Mouse (Mus musculus): ENCODE data around the gene Nes. TPM values are rescaled to one million over a fixed set of nuclear protein-coding genes. Genes with fewer than 3 reads are reported as not detected.

The Nes gene
- total RNA-seq, 1 experiment from 2014 or later, result 1.6 TPM

DNA sequence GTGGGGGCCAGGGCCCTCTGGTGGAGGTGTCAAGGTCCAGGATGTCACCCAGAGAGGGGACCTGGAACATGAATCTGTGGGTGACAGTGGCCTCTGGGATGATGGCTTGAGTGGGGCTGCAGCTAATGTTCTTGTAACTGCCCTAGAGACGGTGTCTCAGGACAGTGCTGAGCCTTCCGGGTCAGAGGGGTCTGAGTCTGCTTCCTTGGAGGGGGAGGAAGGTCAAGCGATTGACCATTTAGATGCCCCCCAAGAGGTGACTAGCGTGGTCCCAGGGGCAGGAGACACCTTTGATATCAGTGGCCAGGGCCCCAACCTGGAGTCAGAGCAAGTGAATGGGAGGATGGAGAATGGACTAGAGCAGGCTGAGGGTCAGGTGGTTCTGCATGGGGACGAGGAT lies 8.6 kb downstream of the Nes start:
- ATAC-seq (replicated peaks; ENCODE audit: insufficient number of reproducible peaks, low FRiP score, low TSS enrichment, poor library complexity, severe bottlenecking), result no peak

DNA sequence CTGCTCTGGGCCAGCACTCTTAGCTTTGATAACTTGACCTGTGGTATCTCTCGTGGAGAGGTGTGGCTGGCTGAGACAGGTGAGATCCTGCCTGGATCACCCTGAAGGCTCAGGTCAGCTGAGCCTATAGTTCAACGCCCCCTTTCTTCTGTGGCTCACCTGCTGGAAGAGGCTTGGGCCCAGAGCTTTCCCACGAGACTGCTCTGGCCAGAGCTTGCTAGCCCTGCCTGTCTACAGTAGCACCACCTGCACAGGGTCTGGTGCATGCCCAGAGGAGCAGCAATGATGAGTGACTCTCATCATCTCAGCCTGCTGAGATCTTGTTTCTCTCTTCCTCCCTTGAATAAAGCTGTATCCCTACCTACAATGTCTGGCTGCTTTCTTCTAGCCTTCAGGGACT lies 9.2 kb downstream of the Nes start:
- ATAC-seq (replicated peaks; ENCODE audit: insufficient number of reproducible peaks, low FRiP score, low TSS enrichment, poor library complexity, severe bottlenecking), result no peak

DNA sequence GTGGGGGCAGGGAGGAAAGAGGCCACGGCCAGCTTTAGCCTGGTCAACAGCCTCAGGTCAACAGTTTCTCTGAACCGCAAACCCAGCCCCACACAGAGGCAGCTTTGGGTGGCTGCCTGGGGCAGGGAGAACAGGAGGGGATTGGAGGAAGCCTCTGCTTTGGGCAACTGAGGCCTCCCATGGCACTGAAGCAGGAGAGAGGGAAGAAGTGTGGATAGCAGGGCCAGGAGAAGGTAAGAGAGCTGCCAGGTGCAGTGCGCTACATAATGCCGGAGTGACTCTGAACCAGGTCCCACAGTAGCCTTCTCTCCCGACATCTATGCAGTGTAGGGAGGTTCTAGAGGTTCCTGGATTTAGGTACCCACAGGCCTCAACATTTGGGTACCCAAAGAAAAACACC lies 9.8 kb downstream of the Nes start:
- ATAC-seq (replicated peaks; ENCODE audit: insufficient number of reproducible peaks, low FRiP score, low TSS enrichment, poor library complexity, severe bottlenecking), result no peak

DNA sequence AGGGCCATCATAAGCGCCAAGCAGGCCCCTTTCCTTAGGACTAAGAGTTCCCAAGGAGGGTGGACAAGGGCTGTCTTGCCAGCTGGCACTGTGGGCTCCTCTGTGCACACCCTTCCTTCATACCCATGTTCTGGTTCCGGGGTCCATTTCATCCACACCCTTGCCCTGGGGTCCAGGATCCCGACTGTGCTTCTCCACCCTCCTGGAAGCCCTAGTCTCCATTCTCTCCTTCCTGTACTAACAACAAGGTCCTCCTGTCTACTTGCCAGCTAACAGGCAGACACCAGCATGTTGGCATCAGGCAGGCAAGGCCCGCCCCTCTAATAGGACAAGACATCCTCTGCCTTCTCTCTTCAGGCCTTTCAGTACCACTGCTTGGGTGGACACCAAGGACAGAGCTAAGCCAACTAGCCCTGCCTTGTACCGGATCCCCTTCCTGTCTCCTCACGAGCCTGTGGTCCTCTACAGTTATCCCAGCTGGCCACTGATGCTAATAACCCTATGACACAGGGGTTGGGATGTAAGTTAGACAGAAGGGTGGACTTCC lies 10.4 kb downstream of the Nes start:
- ATAC-seq (replicated peaks; ENCODE audit: insufficient number of reproducible peaks, low FRiP score, low TSS enrichment, poor library complexity, severe bottlenecking), result no peak

DNA sequence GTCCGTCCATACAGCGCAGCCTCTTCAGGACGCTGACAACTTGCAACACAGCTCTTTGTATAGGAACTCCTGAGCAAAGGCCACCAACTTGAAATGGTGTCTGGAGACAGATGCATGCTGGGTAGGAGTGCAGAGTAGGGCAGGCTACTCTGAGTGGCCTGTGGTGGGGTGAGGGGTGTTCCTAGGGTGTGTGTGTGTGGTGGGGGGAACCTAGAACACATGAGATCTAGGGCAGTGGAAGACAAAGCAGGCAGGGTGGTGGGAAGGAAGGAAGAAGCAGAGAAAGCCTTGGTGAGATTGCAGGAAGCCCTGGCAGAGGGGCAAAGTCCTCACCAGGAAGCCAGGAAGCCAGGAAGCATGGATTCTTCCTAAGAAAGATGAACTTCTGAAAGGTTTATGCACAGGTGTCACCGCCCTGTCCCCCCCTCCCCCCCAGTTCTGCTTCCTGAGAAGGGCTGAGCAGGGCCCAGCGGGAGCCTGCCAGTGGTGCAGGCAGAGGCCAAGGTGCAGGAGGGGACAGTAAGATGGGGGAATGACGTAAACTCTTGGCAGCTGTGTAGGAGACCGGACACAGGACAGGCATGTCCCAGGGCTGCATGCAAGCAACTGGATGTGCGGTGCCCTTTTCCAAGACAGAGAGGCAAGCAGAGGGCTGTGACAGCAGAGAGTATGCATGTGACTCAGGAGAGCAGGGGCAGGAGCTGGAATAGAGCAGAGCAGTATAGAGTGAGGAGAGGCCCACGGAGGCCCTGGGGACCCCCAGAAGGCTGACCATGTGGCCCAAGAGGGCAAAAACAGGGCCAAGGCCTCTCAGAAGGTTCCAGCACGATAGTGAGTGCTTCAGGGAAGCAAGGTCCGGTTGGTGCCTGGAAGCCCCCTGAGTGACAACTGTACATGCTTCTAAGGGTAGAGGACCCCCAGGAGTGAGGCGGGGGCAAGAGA lies 11.3 kb downstream of the Nes start:
- no peak for ATAC-seq (replicated peaks; ENCODE audit: insufficient number of reproducible peaks, low FRiP score, low TSS enrichment, poor library complexity, severe bottlenecking)

DNA sequence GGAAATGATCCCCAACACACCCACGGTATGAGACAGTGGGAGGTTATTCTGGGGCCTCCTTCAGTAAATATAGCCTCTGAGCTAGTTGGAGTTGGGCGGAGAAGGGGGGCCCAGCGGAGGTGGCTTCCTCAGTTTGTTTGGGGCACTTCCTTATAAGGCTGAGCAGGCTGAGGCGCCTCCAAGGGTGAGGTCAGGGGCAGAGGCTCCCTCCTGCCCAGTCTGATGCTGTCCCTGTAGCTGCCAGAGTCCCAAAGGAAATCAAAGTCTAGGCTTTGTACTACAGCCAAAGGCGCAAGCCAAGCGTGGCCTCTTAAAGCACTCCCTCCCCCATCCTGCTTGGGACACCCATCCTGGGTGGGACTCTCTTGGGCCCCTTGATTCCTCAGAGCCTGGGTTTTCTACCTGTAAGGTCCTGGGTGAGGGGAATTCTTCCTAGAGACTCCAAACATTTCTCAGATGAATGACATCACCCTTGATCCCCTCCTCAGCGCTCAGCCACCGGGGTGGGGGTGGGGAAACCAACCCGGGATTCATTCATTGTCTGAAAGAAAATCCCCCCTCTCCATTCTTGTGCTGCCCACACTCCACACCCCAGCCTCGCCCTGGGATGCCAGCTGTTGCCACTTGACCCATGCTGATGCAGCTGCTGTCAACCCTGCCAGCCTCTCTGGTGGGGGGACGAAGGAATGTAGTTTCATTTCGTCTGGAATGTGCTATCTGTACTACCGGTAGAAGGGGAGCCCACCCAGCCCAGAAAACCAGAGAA lies 12.1 kb downstream of the Nes start:
- ATAC-seq (replicated peaks; ENCODE audit: insufficient number of reproducible peaks, low FRiP score, low TSS enrichment, poor library complexity, severe bottlenecking), result peak; percentile 62

DNA sequence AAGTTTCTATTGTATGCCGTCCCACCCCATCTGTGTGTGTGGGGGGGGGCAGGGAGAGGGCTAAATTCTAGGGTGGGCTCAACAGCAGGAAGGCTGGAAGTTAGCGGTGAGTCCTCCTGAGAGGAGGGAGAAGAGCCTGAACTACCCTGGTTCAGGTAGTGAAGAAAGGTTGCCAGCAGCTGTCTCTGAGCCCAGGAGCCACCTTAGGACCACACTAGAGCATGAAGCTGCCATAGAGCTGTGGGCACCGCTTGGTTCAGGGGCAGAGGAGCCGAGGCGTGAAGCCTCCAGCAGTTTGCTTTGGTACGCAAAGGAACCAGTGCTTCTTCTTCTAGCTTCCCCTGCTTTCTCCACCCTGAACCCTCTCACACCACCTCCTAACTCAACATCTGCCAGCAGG lies 12.7 kb downstream of the Nes start:
- no peak for ATAC-seq (replicated peaks; ENCODE audit: insufficient number of reproducible peaks, low FRiP score, low TSS enrichment, poor library complexity, severe bottlenecking)

DNA sequence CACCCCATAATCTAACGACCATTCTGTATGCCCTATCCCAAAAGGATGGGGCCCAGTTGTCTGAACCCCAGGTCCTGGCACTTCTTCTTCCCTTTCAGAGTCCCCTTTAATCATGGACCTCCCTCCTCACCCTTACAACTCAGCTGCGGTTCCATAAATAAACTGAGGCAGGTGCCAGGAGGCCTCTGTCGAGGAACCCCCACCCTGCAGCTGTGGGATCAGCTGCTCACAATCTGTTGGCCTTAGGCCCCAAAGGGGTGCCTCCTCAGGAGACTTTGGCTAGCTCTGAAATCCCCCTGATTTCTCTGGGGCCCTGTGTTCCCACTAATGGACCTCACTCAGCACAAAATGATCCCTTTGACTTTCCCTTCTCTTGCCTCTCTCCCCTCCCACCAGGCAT lies 13.2 kb downstream of the Nes start:
- no peak for ATAC-seq (replicated peaks; ENCODE audit: insufficient number of reproducible peaks, low FRiP score, low TSS enrichment, poor library complexity, severe bottlenecking)

DNA sequence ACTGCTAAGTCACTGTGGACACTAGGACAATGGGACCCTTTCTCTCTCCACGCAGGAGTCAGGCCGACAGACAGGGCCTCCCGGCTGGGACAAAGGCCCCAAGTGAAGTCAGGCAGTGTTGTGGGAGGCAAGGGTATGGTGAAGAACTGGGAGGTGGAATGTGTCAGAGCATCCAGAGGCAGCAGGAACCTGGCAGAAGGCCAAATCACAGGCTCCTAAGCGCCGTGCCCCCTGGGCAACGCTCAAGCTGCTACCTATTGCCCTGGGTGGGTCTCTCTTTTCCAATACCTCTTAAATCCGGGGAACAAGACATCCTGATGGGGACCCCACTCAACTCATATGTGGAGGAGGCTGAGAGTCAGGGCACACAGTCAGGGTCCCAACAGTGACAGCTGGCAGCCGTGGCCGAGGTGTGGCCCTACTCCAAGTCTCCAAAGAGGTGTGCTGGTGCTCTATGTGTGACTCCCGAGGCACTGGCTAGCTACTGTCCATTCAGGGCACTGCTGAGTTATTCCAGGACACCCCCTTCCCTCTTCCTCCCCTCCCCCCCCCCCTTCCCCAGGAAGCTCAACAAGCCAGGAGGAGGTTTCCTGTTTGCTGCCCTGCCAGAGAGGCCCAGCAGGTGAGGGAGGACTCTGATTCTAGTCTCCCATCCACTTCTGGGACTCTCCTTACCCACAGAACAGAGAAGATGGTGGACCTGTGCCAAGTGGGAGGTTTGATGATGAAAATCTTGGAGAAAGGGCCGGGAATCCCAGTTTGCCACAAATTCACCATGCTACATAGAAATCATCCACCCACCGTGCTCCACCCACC lies 14.8 kb downstream of the Nes start:
- ATAC-seq (replicated peaks; ENCODE audit: insufficient number of reproducible peaks, low FRiP score, low TSS enrichment, poor library complexity, severe bottlenecking), result no peak

DNA sequence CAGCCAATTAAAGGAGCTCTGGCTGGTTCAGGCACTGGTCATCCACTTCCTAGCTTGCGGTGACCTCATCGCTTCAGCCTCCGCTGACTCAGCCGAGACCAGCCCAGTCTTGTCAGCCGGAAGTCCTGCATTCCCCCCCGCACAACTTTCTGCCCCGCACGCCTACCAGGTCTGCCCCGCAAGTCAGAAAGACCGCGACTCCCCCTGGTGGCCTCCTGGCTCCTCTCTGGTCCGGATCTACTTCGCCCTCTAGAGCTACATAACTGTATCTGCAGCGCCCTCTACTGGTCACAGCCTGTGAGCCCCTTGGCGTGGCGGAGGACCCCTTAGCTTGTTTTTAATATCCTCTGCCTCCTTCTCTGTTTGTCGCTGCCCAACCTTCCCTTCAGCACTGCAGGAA lies 16.0 kb downstream of the Nes start:
- ATAC-seq (replicated peaks; ENCODE audit: insufficient number of reproducible peaks, low FRiP score, low TSS enrichment, poor library complexity, severe bottlenecking), result peak; percentile 84

DNA sequence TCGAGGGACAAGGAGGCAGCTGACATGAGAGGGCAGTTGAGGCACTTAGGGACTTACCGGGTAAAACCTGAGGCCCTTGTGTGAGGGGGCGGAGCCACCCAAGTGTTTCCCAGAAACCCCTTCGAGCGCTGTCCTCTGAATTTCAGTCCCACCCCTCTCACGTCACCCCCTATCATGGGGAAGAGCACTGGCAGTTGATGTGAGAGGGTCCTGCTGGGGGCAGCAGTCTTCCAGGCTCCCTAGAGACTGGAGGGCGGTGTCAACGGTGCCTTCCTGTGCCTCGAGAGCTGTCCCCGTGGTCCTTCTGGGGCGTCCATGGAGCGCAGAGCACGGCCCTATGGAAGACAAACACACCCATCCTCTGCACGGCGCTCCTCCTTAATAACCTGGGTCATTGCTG lies 16.8 kb downstream of the Nes start:
- no peak for ATAC-seq (replicated peaks; ENCODE audit: insufficient number of reproducible peaks, low FRiP score, low TSS enrichment, poor library complexity, severe bottlenecking)

DNA sequence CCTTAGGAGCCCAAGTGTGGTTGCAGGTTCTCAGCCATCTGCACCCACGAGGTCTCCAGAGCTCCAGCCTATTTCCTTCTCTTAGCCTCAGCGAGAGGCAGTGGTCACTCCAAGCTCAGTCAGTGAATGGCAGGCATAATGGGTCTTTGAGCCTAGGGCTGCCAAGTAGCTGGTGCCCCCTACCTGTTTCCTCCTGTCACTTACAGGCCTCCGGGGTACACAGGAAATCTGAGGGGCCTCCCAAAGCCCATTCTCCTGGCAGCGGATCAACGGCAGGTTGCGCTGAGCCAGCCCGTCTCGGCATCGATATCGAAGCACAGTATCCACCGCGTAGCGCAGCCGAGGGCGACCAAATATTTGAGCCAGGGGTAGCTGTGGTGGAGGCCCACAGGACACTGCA lies 17.2 kb downstream of the Nes start:
- no peak for ATAC-seq (replicated peaks; ENCODE audit: insufficient number of reproducible peaks, low FRiP score, low TSS enrichment, poor library complexity, severe bottlenecking)

DNA sequence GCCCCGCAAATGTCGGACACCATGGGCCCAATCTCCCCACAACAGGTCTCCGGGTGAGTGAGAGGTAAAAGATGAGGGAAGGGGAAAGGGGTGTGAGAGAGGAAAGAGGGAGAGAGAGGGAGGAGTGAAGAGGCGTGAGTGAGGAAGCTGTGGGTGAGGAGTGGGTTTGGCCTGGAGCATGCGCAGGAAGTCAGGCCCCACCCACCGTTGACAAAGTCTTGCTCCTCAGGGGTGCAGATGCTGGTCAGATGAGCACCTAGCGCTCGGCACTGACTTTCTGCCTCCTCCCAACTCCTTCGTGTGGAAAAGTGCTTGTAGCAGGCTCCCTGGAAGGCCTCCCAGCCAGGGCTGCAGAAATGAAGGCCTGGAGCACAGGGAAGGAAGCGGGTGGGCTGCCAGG lies 19.1 kb downstream of the Nes start:
- no peak for ATAC-seq (replicated peaks; ENCODE audit: insufficient number of reproducible peaks, low FRiP score, low TSS enrichment, poor library complexity, severe bottlenecking)

DNA sequence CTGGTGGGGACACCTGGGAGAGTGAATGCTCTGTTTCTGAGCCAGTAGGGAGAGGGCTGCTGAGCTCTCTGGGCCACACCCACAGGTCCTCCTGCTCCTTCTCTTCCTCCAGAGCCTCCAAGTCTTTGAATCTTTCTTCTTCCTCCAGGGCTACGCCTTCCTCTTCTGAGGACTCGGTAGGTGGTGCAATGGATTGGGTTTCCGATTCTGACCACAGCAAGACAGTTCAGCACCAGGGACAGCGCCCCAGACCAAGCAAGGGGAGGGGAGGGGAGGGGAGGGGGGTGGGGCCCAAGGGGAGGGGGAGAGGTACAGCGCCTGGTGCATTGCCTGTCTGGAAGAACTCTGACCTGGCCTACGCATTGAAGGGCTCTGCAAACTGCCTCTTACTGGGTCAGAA lies 22.6 kb downstream of the Nes start:
- no peak for ATAC-seq (replicated peaks; ENCODE audit: insufficient number of reproducible peaks, low FRiP score, low TSS enrichment, poor library complexity, severe bottlenecking)

DNA sequence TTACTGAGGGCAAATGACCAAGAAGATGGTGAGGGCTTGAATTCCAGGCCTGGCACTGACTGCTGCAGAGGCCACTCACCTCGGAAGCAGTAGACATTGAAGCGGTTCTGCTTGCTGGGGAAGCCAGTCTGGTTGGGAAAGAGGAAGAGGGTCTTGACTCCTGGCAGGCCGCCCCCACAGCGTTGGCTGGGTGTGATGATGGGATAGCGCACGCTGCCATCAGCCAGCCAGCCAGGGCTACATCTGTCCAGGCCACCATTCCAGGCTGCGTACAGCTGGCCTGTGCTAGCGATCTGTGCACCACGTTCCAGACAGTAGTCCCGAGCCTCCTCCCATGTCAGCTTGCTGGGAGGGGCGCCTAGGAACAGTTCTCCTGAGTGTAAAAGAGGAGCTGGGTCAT lies 24.5 kb downstream of the Nes start:
- ATAC-seq (replicated peaks; ENCODE audit: insufficient number of reproducible peaks, low FRiP score, low TSS enrichment, poor library complexity, severe bottlenecking), result no peak

DNA sequence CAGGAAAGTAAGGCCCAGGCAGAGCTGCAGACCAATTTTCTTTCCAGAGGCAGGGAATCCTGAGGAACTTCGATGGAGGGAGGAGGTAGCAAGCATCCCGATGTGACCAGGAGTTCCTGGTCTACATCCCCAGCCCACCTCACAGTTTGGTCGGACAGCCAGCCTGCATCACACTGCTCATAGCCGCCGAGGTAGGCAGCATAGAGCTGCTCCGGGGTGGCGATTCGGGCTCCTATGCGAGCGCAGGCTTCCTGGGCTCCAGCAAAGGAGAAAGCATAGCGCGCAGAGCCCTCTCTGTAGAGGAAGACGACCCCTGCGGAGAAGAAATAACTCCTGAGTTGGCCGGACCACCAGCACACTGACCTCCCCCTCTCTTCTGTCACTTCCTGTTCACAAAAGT lies 25.5 kb downstream of the Nes start:
- ATAC-seq (replicated peaks; ENCODE audit: insufficient number of reproducible peaks, low FRiP score, low TSS enrichment, poor library complexity, severe bottlenecking), result no peak

DNA sequence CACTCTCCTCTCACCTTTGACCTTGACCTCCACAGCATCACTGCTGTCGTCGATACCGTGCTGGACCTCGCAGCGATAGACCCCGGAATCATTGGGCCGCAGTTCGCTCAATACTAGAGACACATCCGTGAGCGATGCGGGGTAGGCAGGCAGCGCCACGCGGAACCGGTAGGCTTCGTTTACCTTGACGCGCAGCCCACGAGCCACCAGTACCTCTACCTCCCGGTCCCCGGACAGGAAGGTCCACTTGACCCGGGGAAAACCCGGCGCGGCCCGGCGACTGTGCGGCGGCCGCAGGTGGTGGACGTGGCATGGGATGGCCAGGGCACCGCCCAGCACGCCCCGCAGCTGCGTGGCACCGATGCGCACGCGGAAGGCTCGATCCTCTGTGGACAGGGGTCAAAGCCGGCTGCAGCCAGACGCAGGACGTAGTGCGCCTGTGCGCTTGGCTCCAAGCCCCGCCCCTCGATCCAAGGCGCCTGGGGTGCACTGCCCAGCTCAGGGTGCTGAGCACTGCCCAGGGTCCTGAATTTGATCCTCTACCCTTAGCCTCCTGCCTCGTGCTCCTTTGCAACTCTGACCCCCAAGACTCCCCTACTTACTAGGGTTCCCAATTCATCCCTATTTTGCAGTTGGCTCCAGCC lies 26.2 kb downstream of the Nes start:
- no peak for ATAC-seq (replicated peaks; ENCODE audit: insufficient number of reproducible peaks, low FRiP score, low TSS enrichment, poor library complexity, severe bottlenecking)

DNA sequence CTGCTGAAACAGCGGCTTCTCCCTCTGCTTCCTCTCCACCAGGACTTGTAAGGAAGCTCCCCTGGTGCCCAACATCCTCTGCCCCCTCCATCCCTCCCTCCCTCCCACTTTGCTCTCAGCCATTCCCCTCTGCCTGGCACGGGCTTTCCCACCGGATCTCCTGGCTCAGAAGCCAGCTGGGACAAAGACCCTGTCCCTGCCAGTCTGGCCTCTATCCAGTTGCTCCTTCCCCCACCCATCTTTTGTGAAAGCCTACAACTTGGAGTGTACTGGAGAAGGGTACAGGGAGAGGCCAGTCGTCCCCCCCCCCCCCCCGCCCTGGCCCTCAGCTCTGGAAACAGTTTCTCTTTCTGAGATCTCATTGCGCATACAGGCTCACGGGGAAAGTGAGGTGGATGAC lies 27.9 kb downstream of the Nes start:
- ATAC-seq (replicated peaks; ENCODE audit: insufficient number of reproducible peaks, low FRiP score, low TSS enrichment, poor library complexity, severe bottlenecking), result no peak
